Mouse (Mus musculus) intestine, embryonic 15.5 days (tissue): Measurements from ENCODE around the gene Spint5. TPM values are rescaled to one million over a fixed set of nuclear protein-coding genes. Genes with fewer than 3 reads are reported as not detected.

Experiments
- ATAC-seq: fragments of 200-750 bp; cut with Nextera tagmentation; 2 replicates; pipeline ENCODE4 v1.8.0; 2017; ENCODE audit warnings: moderate TSS enrichment, moderate library complexity
- H3K27ac ChIP-seq: fragments of 300-500 bp; sonication (generic); 2 replicates; pipeline ENCODE4 v1.5.1; 2015; ENCODE audit warnings: mild to moderate bottlenecking, inconsistent platforms
- H3K27me3 ChIP-seq: fragments of 300-500 bp; sonication (generic); replicated peaks from 2 replicates; pipeline ENCODE4 v1.6.1; 2015; ENCODE audit warnings: inconsistent platforms
- H3K36me3 ChIP-seq: fragments of 300-500 bp; sonication (generic); 2 replicates; pipeline ENCODE4 v1.6.1; 2015; ENCODE audit warnings: inconsistent platforms
- H3K4me1 ChIP-seq: fragments of 300-500 bp; sonication (generic); replicated peaks from 2 replicates; pipeline ENCODE4 v1.6.1; 2015; ENCODE audit warnings: inconsistent platforms
- H3K4me2 ChIP-seq: fragments of 300-500 bp; sonication (generic); replicated peaks from 2 replicates; pipeline ENCODE4 v1.6.1; 2015; ENCODE audit warnings: mild to moderate bottlenecking, inconsistent platforms
- H3K4me3 ChIP-seq: fragments of 300-500 bp; sonication (generic); replicated peaks from 2 replicates; pipeline ENCODE4 v1.5.1; 2015; ENCODE audit warnings: inconsistent platforms
- H3K9ac ChIP-seq: fragments of 300-500 bp; sonication (generic); 2 replicates; pipeline ENCODE4 v1.6.1; 2015; ENCODE audit warnings: inconsistent platforms
- H3K9me3 ChIP-seq: fragments of 300-500 bp; sonication (generic); 2 replicates; pipeline ENCODE4 v1.6.1; 2016; ENCODE audit warnings: inconsistent platforms
- WGBS: fragments of 180-500 bp; shearing (Covaris S2); methylation state at CpG from one replicate; pipeline ENCODE4 v1.1.7; 2015; 5-methylcytosine and 5-hydroxymethylcytosine counted together
- polyA plus RNA-seq: library from polyadenylated mRNA; unstranded; fragments of >200 nt; fragmentation: Nextera tagmentation; extraction: Ambion mirVana; gene quantifications from 2 replicates; pipeline ENCODE4 v1.2.1, GENCODE M21; 2015

Gene Spint5
- polyA plus RNA-seq, 1 experiment from 2014 or later, result not detected

GRCm38 (mm10) chr2:164761971-164762370 lies 46.9 kb downstream of the Spint5 start:
- WGBS, result 96% methylated on average over 4 of the region's 4 CpGs
- no peak for ATAC-seq
- no peak overlapping the region for H3K27ac ChIP-seq

DNA sequence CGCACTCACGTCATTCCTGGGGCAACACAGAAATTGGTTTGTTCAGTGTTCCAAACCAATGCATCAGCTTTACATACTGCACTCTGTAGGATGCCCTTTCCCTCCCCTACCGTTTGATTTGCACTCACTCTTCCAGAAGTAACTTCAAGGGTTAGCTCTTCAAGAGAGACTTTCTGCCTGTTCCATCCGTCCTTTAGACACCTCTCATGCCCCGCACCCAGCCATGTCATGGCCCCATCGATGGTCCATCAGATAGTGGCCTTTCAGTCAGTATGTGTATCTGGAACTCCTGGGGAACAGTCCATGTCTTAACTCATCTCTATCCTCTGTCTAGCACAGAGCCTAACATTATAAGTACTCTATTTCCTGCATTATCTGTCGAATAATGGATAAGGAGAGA lies 47.5 kb downstream of the Spint5 start:
- Histone ChIP-seq H3K27ac (no peak overlapping the region), H3K4me2 (no peak overlapping the region), H3K9me3 (no peaks in the 10 kb centered on the region), H3K36me3 (peaks cover 50% of the 10 kb centered on the region), H3K27me3 (no peaks in the 10 kb centered on the region), H3K9ac (no peak overlapping the region), H3K4me3 (no peak overlapping the region), H3K4me1 (no peaks in the 10 kb centered on the region)
- WGBS, result 94% methylated on average over 7 of the region's 7 CpGs
- no peak for ATAC-seq

More at GRCm38 (mm10) chr2:164761971-164762370, 46.9 kb downstream of the Spint5 start:
- Histone ChIP-seq H3K4me1 (no peaks in the 10 kb centered on the region), H3K4me2 (no peak overlapping the region), H3K9ac (no peak overlapping the region), H3K36me3 (peaks cover 54% of the 10 kb centered on the region), H3K4me3 (no peak overlapping the region), H3K27me3 (no peaks in the 10 kb centered on the region), H3K9me3 (no peaks in the 10 kb centered on the region)

DNA sequence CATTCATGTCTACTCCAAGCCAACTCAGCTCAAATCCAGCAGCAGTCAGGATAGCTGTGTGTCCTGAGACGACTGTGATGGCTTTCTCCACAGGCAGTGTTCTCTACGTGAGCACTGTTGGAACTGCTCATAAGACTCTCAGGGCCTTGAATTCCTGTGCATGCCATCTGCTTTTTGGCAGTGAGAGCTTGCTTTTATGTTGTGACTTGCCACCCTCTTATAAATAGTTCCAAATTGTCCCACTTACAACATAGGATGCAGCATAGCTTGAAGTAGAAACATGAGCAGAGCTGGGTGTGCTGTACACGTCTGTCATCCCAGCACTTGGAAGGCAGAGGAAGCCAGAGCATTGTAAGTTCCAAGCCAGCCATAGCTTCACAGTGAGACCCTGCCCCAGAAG lies 50.7 kb downstream of the Spint5 start:
- Histone ChIP-seq H3K36me3 (peaks cover 36% of the 10 kb centered on the region), H3K27me3 (no peaks in the 10 kb centered on the region), H3K9me3 (no peaks in the 10 kb centered on the region), H3K4me2 (no peak overlapping the region), H3K4me3 (no peak overlapping the region), H3K4me1 (peaks cover 6% of the 10 kb centered on the region; the same call in 1 of the 2 replicates), H3K27ac (no peak overlapping the region), H3K9ac (no peak overlapping the region)
- no peak for ATAC-seq
- 76% methylated on average over 3 of the region's 3 CpGs for WGBS

Other genes with a start within 250 kb of the Spint5 start
- not detected in 2 replicates for gene Trp53tg5, start 241.6 kb upstream of the Spint5 start, polyA plus RNA-seq
- gene Dbndd2, start 229.2 kb upstream of the Spint5 start, polyA plus RNA-seq, result 4.7 and 14.8 TPM in 2 replicates
- gene Pigt, start 217.8 kb upstream of the Spint5 start, polyA plus RNA-seq, result 62.7 and 65.7 TPM in 2 replicates
- gene Wfdc2, start 152.9 kb upstream of the Spint5 start, polyA plus RNA-seq, result 53.3 and 57.4 TPM in 2 replicates
- gene Spint3, start 141.8 kb upstream of the Spint5 start, polyA plus RNA-seq, result not detected in 2 replicates
- gene Wfdc6a, start 129.9 kb upstream of the Spint5 start, polyA plus RNA-seq, result 0.85 and 1.7 TPM in 2 replicates
- not detected in 2 replicates for gene Eppin, start 121.7 kb upstream of the Spint5 start, polyA plus RNA-seq
- not detected in 2 replicates for gene Wfdc6b, start 101.8 kb upstream of the Spint5 start, polyA plus RNA-seq
- gene Wfdc8, start 101.7 kb upstream of the Spint5 start, polyA plus RNA-seq, result not detected in 2 replicates
- gene Wfdc16, start 76.5 kb upstream of the Spint5 start, polyA plus RNA-seq, result not detected in 2 replicates
- 0.56 and 0.72 TPM in 2 replicates for gene Wfdc10, start 59.3 kb upstream of the Spint5 start, polyA plus RNA-seq
- gene Wfdc9, start 58.7 kb upstream of the Spint5 start, polyA plus RNA-seq, result not detected in 2 replicates
- gene Wfdc11, start 41.2 kb upstream of the Spint5 start, polyA plus RNA-seq, result not detected in 2 replicates
- gene Wfdc13, start 30.2 kb upstream of the Spint5 start, polyA plus RNA-seq, result 0.18 and 0.30 TPM in 2 replicates
- not detected in 2 replicates for gene Spint4, start 16.8 kb upstream of the Spint5 start, polyA plus RNA-seq
- 1.8 and 2.0 TPM in 2 replicates for gene Wfdc3, start 30.6 kb downstream of the Spint5 start, polyA plus RNA-seq
- gene Dnttip1, start 30.7 kb downstream of the Spint5 start, polyA plus RNA-seq, result 60.4 and 62.5 TPM in 2 replicates
- 431 and 439 TPM in 2 replicates for gene Ube2c, start 54.6 kb downstream of the Spint5 start, polyA plus RNA-seq
- 1.7 and 6.9 TPM in 2 replicates for gene Tnnc2, start 64.7 kb downstream of the Spint5 start, polyA plus RNA-seq
- 18.4 and 21.2 TPM in 2 replicates for gene Snx21, start 70.5 kb downstream of the Spint5 start, polyA plus RNA-seq
- gene Acot8, start 89.6 kb downstream of the Spint5 start, polyA plus RNA-seq, result 23.6 and 29.7 TPM in 2 replicates
- gene Zswim3, start 89.8 kb downstream of the Spint5 start, polyA plus RNA-seq, result 8.1 and 9.0 TPM in 2 replicates
- gene Zswim1, start 107.4 kb downstream of the Spint5 start, polyA plus RNA-seq, result 13.5 TPM in 2 replicates
- not detected in 2 replicates for gene Spata25, start 113.2 kb downstream of the Spint5 start, polyA plus RNA-seq
- gene Ctsa, start 117.6 kb downstream of the Spint5 start, polyA plus RNA-seq, result 266 and 277 TPM in 2 replicates
- 6.8 and 7.4 TPM in 2 replicates for gene Neurl2, start 118.2 kb downstream of the Spint5 start, polyA plus RNA-seq
- gene Pltp, start 142.4 kb downstream of the Spint5 start, polyA plus RNA-seq, result 28.7 and 29.5 TPM in 2 replicates
- gene Pcif1, start 164.0 kb downstream of the Spint5 start, polyA plus RNA-seq, result 63.6 and 65.5 TPM in 2 replicates
- gene Zfp335, start 196.5 kb downstream of the Spint5 start, polyA plus RNA-seq, result 10.7 and 11.3 TPM in 2 replicates
- gene Mmp9, start 225.5 kb downstream of the Spint5 start, polyA plus RNA-seq, result 4.9 and 5.2 TPM in 2 replicates
- 0.80 and 0.97 TPM in 2 replicates for gene Slc12a5, start 245.5 kb downstream of the Spint5 start, polyA plus RNA-seq